Mouse (Mus musculus) c-Kit-positive CD71-positive TER-119-positive erythroid progenitor cells, embryonic 14.5 days (primary cell): ENCODE results near the gene Troap.
"Not testable (repeated sequence)": the region's sequence is repeated elsewhere in the genome, so short reads cannot be mapped to it uniquely, and the experiment has no call there.

Source experiments
- DNase-seq: peaks from one replicate; pipeline ENCODE4 v3.0.0-alpha.2; 2013; ENCODE audit warnings: low spot score

Gene Troap

GRCm38 (mm10) chr15:99040920-99041856, 33.2 kb upstream of the Troap start:
- DNase-seq = no peak

GRCm38 (mm10) chr15:99042334-99042733, 32.0 kb upstream of the Troap start:
- no peak for DNase-seq

GRCm38 (mm10) chr15:99044854-99045253, 29.5 kb upstream of the Troap start:
- no peak for DNase-seq

GRCm38 (mm10) chr15:99045734-99046133, 28.6 kb upstream of the Troap start:
- DNase-seq = not testable (repeated sequence)

- peak; percentile 62 for DNase-seq
Measured at GRCm38 (mm10) chr15:99049473-99050253, 24.7 kb upstream of the Troap start.

- DNase-seq = no peak
Measured at GRCm38 (mm10) chr15:99053373-99053772, 21.0 kb upstream of the Troap start.

GRCm38 (mm10) chr15:99055040-99055439, 19.3 kb upstream of the Troap start, which contains the start of gene Prph:
Gene Prph, plus strand, starts transcription at chr15:99055174.
- DNase-seq = no peak

- no peak for DNase-seq
Measured at GRCm38 (mm10) chr15:99055511-99055961, 18.8 kb upstream of the Troap start.

- DNase-seq = peak; percentile 53
Measured at GRCm38 (mm10) chr15:99056332-99056731, 18.0 kb upstream of the Troap start.

GRCm38 (mm10) chr15:99065557-99066165, 8.7 kb upstream of the Troap start:
- DNase-seq = no peak

GRCm38 (mm10) chr15:99071988-99072387, 2.4 kb upstream of the Troap start:
- no peak for DNase-seq

GRCm38 (mm10) chr15:99074600-99075333, 392 bp downstream of the Troap start:
- DNase-seq = peak; percentile 94

- not testable (repeated sequence) for DNase-seq
Measured at GRCm38 (mm10) chr15:99076011-99076410, 1.6 kb downstream of the Troap start.

GRCm38 (mm10) chr15:99078181-99078910, 4.0 kb downstream of the Troap start:
- DNase-seq = no peak

- no peak for DNase-seq
Measured at GRCm38 (mm10) chr15:99079804-99080203, 5.4 kb downstream of the Troap start.

GRCm38 (mm10) chr15:99082322-99082721, 7.9 kb downstream of the Troap start:
- no peak for DNase-seq

- no peak for DNase-seq
Measured at GRCm38 (mm10) chr15:99082840-99083239, 8.5 kb downstream of the Troap start.

GRCm38 (mm10) chr15:99083258-99083657, 8.9 kb downstream of the Troap start:
- peak; percentile 37 for DNase-seq

- DNase-seq = no peak
Measured at GRCm38 (mm10) chr15:99083867-99084557, 9.6 kb downstream of the Troap start.

GRCm38 (mm10) chr15:99084618-99085017, 10.2 kb downstream of the Troap start:
- no peak for DNase-seq
